9 mouse cellular contexts compared by ENCODE assay signal in genomic region chr12:112843803-112844202, GRCm38 (mm10). TPM values are rescaled to one million over a fixed set of nuclear protein-coding genes. Genes with fewer than 3 reads are reported as not detected.
DNase-seq lines count a peak whose midpoint lies in the region; ATAC-seq and TF ChIP-seq lines count a peak whose summit lies in the region.
"Had no signal": no experiment of that assay in that cellular context is flagged by ENCODE, and none has a peak within 500 bp of the region (broad histone marks: within the 10 kb centered on the region; RNA-seq: fewer than 3 reads in every experiment).

No protein-coding gene starts in this region.

- DNase-seq in ES-CJ7 (ENCODE audit: low read depth, low spot score) = peak; percentile 78
- DNase-seq in brain, embryonic 14.5 days (ENCODE audit: low read depth) = peak; percentile 87
- peak; percentile 91 for DNase-seq in forebrain, embryonic 11.5 days (ENCODE audit: low spot score)
- peak; percentile 57 for DNase-seq in heart, postnatal 0 days (ENCODE audit: low spot score)
- peak; percentile 94 for DNase-seq in kidney, postnatal 4 days
- peak; percentile 83 to 86 for DNase-seq in lung, adult 18-20 months
- peak; percentile 66 for DNase-seq in retina, adult 2 months (ENCODE audit: low read depth, low spot score)
- DNase-seq in thymus, postnatal 25 days = peak; percentile 92

- no peak for TF ChIP-seq POLR2A in brain, embryonic 14.5 days (IDR thresholded peaks at IDR 0.05; ENCODE audit: borderline replicate concordance, extremely low read depth, insufficient read depth, insufficient read length, poor library complexity, severe bottlenecking)

- no peaks in the 10 kb centered on the region for H3K36me3 ChIP-seq in forebrain, embryonic 11.5 days (ENCODE audit: control insufficient read depth, insufficient read depth, low read length)
- no peaks in the 10 kb centered on the region for H3K36me3 ChIP-seq in heart, postnatal 0 days (replicated peaks; ENCODE audit: control insufficient read depth, insufficient read depth, low read length)
- H3K36me3 ChIP-seq: hindbrain, embryonic 15.5 days had no signal

- no peak overlapping the region for H3K4me2 ChIP-seq in forebrain, embryonic 11.5 days (ENCODE audit: low read depth, low read length, severe bottlenecking)
- no peak overlapping the region for H3K4me2 ChIP-seq in heart, postnatal 0 days (ENCODE audit: low read depth, low read length)
- H3K4me2 ChIP-seq: hindbrain, embryonic 15.5 days had no signal

- WGBS in forebrain, embryonic 11.5 days = 13% methylated on average over 3 of the region's 3 CpGs
- WGBS in heart, postnatal 0 days = 20% methylated on average over 3 of the region's 3 CpGs

- H3K4me3 ChIP-seq in forebrain, embryonic 11.5 days (ENCODE audit: low read depth, low read length) = no peak overlapping the region
- H3K4me3 ChIP-seq in heart, postnatal 0 days (ENCODE audit: low read depth, low read length) = no peak overlapping the region
- H3K4me3 ChIP-seq: hindbrain, embryonic 15.5 days had no signal

- H3K4me1 ChIP-seq in forebrain, embryonic 11.5 days (replicated peaks; ENCODE audit: control insufficient read depth, insufficient read depth, low read length) = no peaks in the 10 kb centered on the region
- no peaks in the 10 kb centered on the region for H3K4me1 ChIP-seq in heart, postnatal 0 days (ENCODE audit: control insufficient read depth, insufficient read depth)
- H3K4me1 ChIP-seq: hindbrain, embryonic 15.5 days had no signal

- no peak overlapping the region for H3K9ac ChIP-seq in forebrain, embryonic 11.5 days (ENCODE audit: low read length)
- H3K9ac ChIP-seq in heart, postnatal 0 days (replicated peaks; ENCODE audit: low read depth, low read length) = no peak overlapping the region
- H3K9ac ChIP-seq: hindbrain, embryonic 15.5 days had no signal

- no peaks in the 10 kb centered on the region for H3K9me3 ChIP-seq in forebrain, embryonic 11.5 days (ENCODE audit: control insufficient read depth, low read length)
- H3K9me3 ChIP-seq in heart, postnatal 0 days (replicated peaks; ENCODE audit: control insufficient read depth, low read length) = no peaks in the 10 kb centered on the region
- H3K9me3 ChIP-seq: hindbrain, embryonic 15.5 days had no signal

- ATAC-seq in forebrain, embryonic 11.5 days (replicated peaks; ENCODE audit: low FRiP score) = peak; percentile 78; the same call in 1 of the 2 replicates
- peak; percentile 86 for ATAC-seq in heart, postnatal 0 days (ENCODE audit: insufficient read depth, low read depth)

- H3K27me3 ChIP-seq in forebrain, embryonic 11.5 days (ENCODE audit: control insufficient read depth, insufficient read depth, low read length) = no peaks in the 10 kb centered on the region
- no peaks in the 10 kb centered on the region for H3K27me3 ChIP-seq in heart, postnatal 0 days (ENCODE audit: control insufficient read depth, insufficient read depth, low read length)
- H3K27me3 ChIP-seq: hindbrain, embryonic 15.5 days had no signal

- TF ChIP-seq CTCF in brain, embryonic 14.5 days (IDR thresholded peaks at IDR 0.05; ENCODE audit: borderline replicate concordance, extremely low read depth, insufficient read depth, insufficient read length) = peak; percentile 97
- TF ChIP-seq CTCF in heart, postnatal 0 days (IDR thresholded peaks at IDR 0.05; ENCODE audit: low read depth) = peak; percentile 99

- H3K27ac ChIP-seq in forebrain, embryonic 11.5 days (ENCODE audit: low read depth, low read length) = no peak overlapping the region
- H3K27ac ChIP-seq in heart, postnatal 0 days (ENCODE audit: low read depth) = no peak overlapping the region
- H3K27ac ChIP-seq: hindbrain, embryonic 15.5 days had no signal

- no peak for TF ChIP-seq EP300 in heart, postnatal 0 days (IDR thresholded peaks at IDR 0.05; ENCODE audit: low read depth)

RNA-seq across cellular contexts. Expression of gene Cdca4, which starts 14.6 kb away (rescaled TPM):
- polyA plus RNA-seq in brain, embryonic 14.5 days (2012; rRNA removed) = 42.3 and 71.4 TPM in 2 replicates
- polyA plus RNA-seq in forebrain, embryonic 11.5 days (2014; fragmentation: Nextera tagmentation; extraction: Ambion mirVana) = 170 and 180 TPM in 2 replicates
- total RNA-seq in heart, postnatal 0 days (2014; rRNA removed; ENCODE audit: low replicate concordance) = 27.7 and 32.2 TPM in 2 replicates
- polyA plus RNA-seq in heart, postnatal 0 days (2015; fragmentation: Nextera tagmentation; extraction: Ambion mirVana) = 18.6 and 19.1 TPM in 2 replicates

RNA-seq across cellular contexts. Expression of gene Gpr132, which starts 24.2 kb away (rescaled TPM):
- polyA plus RNA-seq in brain, embryonic 14.5 days (2012; rRNA removed) = 0.05 and 0.07 TPM in 2 replicates
- not detected in 2 replicates for polyA plus RNA-seq in forebrain, embryonic 11.5 days (2014; fragmentation: Nextera tagmentation; extraction: Ambion mirVana)
- 0.38 TPM in 1 of 2 replicates, not detected in the other for total RNA-seq in heart, postnatal 0 days (2014; rRNA removed; ENCODE audit: low replicate concordance)
- polyA plus RNA-seq in heart, postnatal 0 days (2015; fragmentation: Nextera tagmentation; extraction: Ambion mirVana) = 0.04 TPM in 1 of 2 replicates, not detected in the other
- polyA plus RNA-seq: hindbrain, embryonic 15.5 days had no signal

RNA-seq across cellular contexts. Expression of gene Clba1, which starts 35.1 kb away (rescaled TPM):
- polyA plus RNA-seq in brain, embryonic 14.5 days (2012; rRNA removed) = 13.6 and 14.7 TPM in 2 replicates
- polyA plus RNA-seq in forebrain, embryonic 11.5 days (2014; fragmentation: Nextera tagmentation; extraction: Ambion mirVana) = 12.5 and 15.3 TPM in 2 replicates
- total RNA-seq in heart, postnatal 0 days (2014; rRNA removed; ENCODE audit: low replicate concordance) = 7.1 and 9.4 TPM in 2 replicates
- polyA plus RNA-seq in heart, postnatal 0 days (2015; fragmentation: Nextera tagmentation; extraction: Ambion mirVana) = 6.7 and 8.2 TPM in 2 replicates

RNA-seq across cellular contexts. Expression of gene Ahnak2, which starts 41.3 kb away (rescaled TPM):
- polyA plus RNA-seq in brain, embryonic 14.5 days (2012; rRNA removed) = 1.1 and 1.6 TPM in 2 replicates
- polyA plus RNA-seq in forebrain, embryonic 11.5 days (2014; fragmentation: Nextera tagmentation; extraction: Ambion mirVana) = 0.08 and 0.16 TPM in 2 replicates
- total RNA-seq in heart, postnatal 0 days (2014; rRNA removed; ENCODE audit: low replicate concordance) = 6.8 and 10.5 TPM in 2 replicates
- polyA plus RNA-seq in heart, postnatal 0 days (2015; fragmentation: Nextera tagmentation; extraction: Ambion mirVana) = 2.3 and 2.4 TPM in 2 replicates
